Mouse (Mus musculus) E14TG2a.4 (cell line): ENCODE data around the gene Ggct.

Experiments
- CTCF ChIP-seq: conservative IDR thresholded peaks from 2 replicates; pipeline ENCODE4 v1.5.1; 2014; ENCODE audit warnings: low read length
- POU5F1 ChIP-seq: IDR thresholded peaks from 2 replicates; pipeline ENCODE4 v1.6.1; 2014; ENCODE audit warnings: low read length, borderline replicate concordance

DNA sequence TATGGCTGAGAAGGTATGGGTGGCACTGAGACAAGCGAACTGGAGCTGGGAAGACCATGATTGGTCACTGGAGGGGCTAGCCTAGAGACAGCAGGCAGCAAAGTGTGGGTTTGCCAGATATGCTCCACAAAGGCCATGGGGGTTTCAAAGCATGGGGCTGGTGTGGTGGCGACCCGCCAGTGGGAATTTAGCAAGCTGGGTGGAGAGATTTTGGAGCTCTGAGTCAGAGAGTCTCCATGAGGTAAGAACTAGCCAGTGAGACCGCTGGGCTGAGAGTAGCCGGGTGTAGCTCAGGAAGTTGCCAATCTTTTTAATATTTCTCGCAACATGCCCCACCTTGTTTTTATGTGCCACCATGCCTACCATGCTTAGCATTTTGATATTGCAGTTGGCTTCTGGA, 4.6 kb downstream of the Ggct start:
- TF ChIP-seq CTCF (no peak), POU5F1 (no peak)
